Mouse (Mus musculus): ENCODE data around the gene Zfp423.

Zfp423 gene

DNA sequence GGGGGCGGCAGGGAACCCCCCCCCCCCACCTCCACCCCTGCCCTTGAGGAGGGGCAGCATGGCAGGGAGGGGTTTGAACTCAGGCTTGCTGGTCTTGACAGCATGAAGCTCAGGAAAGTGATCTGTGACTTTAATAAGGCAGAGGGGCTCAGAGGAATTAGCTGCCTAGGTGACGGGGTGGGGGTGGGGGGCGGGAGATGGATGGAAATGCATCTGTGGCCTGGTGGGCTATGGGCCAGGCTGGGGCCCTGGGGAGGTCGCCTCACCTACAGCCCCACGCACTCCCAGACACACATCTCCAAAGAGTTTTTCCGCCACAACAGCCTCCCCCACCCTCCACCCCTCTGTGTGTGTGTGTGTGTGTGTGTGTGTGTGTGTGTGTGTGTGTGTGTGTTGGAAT lies 122.1 kb downstream of the Zfp423 start:
- in situ Hi-C loops (cut with MboI, MseI) = loop anchor here in 1 of 2 experiments (10.0 kb wide), 1 partner anchor 1912 kb away; no protein-coding TSS in a partner anchor

DNA sequence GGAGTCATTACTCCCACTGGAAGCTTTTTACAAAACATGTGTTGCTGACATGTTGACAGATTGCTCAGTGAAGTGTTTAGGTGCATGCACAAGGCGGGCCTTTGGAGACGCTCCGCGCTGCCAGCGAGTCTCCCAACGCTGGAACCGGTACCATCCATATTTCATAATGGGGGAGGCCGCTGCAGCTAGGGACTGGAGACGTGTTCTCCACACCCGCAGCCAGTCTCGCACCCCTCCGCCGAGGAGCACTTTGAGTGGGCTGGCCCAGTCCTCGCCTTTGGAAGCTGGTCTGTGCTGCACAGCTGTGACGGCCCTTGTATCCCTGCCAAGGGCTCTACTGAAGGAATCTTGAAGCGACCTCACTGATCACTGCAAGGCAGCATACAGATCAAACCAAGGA lies 122.5 kb downstream of the Zfp423 start:
- in situ Hi-C loops (cut with MboI, MseI) = loop anchor here in 1 of 2 experiments (10.0 kb wide), 1 partner anchor 1912 kb away; no protein-coding TSS in a partner anchor

DNA sequence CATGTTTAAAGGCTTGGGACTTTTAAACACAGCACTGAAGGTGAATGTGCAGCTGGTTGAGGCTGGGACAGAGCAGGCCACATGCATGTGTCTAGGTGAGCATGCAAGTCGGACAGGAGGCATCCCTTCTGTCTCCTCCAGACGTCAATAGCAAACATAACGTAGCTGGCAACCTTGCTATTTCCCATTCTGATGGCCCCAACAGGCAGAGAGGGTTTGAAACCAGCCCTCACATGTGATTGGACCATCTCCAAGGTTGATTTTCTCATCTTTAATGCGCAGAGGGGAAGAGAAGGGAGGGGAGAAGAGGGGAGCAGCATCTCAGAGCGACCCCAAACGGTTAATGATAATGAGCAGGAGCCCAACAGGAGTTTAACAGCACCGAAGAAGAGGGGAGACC lies 123.5 kb downstream of the Zfp423 start:
- in situ Hi-C loops (cut with MboI, MseI) = loop anchor here in 1 of 2 experiments (10.0 kb wide), 1 partner anchor 1911 kb away; no protein-coding TSS in a partner anchor

DNA sequence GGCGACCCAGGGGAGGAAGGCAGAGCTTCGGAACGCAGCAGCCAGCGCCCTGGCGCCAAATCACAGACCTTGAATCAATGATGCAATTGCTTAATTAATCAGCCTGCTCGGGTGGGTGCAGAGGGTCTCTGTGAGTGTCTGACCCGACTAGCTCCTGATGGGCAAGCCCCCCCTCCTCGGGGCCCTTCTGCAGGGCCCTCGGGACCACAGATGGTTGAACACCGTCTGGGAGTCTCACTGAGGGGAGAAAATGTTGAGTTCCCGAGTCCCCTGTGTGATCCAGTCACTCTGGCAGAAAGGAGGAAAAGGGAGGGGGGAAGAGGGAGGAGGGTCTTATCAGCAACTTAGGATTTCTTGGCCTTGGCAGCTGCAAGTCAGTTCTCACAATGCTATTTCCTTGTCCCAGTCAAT lies 124.0 kb downstream of the Zfp423 start:
- in situ Hi-C loops (cut with MboI, MseI) = loop anchor here in 1 of 2 experiments (10.0 kb wide), 1 partner anchor 1911 kb away; no protein-coding TSS in a partner anchor

DNA sequence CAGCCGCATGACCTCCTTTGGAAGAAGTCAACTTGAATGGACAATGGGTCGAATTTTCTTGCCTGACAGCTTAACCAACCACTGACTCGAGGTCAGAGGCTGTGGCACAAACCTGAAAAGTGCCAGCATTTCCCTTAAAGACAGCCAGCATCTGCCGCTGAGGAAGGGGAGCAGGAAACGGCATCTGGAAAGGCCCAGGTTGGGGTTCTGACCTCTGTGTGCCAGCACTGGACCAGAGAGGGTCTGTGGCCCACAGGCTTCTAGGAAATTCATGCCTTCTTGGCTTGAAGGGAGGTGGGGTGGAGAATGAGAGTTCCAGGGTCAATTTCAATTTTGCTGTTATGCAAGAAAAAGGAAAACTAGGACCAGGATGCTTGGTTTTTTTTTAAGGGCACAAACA lies 124.7 kb downstream of the Zfp423 start:
- in situ Hi-C loops (cut with MboI, MseI) = loop anchor here in 1 of 2 experiments (10.0 kb wide), 1 partner anchor 1910 kb away; no protein-coding TSS in a partner anchor

DNA sequence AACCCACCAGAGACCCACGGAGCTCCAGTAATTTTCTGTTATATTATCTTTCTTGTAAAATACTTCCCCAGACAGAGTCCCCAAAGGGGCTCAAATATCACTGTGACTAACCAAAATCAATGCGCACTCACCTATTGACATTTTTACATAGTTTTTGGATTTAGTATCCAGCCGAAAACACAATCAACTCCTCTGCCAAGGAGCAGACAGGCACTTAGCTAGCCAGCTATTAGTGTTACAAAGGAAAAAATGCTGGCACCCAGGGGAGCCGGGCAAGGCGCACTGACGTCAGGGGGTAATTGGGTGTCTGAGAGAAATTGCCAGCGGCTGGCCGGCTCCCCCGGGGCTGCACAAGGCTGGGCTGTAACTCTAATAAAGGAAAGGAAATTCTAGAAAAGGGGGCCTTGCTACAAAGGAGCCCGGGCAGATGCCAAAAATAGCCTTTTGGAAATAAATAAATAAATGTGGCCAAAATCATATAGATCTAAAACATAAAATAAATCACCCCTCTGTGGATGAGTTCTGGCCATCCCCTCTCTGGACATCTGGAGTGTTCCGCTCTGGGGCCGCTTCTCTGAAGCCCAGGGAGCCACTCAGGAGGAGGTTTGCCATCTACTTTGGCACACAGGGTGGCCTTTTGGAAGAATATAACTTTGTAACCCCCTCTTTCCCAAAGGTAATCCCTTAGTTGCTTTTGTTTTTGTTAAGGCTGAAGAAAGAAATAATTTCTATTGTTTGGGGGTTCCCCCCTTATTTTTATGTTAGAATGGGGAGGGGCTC lies 125.4 kb downstream of the Zfp423 start:
- in situ Hi-C loops (cut with MboI, MseI) = loop anchor here in 1 of 2 experiments (10.0 kb wide), 1 partner anchor 1909 kb away; no protein-coding TSS in a partner anchor

DNA sequence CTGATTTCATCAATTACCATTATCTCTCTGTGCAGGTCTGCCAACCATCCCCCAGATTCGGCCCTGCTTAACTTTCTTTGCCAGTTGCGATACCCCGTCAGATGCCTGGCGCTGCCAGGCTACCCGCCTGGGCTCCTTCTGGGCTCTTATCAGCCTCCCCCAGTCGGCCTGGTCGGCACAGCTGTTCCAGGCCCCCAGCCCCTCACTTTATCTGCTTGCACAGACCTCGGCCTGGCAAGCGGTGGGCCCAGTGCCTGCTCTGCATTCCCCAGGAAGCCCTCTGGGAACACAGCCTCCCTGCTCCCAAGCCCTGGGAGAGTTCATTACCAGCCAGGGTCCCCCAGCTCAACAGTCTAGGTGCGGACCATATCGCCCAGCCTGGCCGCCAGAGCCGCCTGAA lies 126.1 kb downstream of the Zfp423 start:
- in situ Hi-C loops (cut with MboI, MseI) = loop anchor here in 1 of 2 experiments (10.0 kb wide), 1 partner anchor 1909 kb away; no protein-coding TSS in a partner anchor

DNA sequence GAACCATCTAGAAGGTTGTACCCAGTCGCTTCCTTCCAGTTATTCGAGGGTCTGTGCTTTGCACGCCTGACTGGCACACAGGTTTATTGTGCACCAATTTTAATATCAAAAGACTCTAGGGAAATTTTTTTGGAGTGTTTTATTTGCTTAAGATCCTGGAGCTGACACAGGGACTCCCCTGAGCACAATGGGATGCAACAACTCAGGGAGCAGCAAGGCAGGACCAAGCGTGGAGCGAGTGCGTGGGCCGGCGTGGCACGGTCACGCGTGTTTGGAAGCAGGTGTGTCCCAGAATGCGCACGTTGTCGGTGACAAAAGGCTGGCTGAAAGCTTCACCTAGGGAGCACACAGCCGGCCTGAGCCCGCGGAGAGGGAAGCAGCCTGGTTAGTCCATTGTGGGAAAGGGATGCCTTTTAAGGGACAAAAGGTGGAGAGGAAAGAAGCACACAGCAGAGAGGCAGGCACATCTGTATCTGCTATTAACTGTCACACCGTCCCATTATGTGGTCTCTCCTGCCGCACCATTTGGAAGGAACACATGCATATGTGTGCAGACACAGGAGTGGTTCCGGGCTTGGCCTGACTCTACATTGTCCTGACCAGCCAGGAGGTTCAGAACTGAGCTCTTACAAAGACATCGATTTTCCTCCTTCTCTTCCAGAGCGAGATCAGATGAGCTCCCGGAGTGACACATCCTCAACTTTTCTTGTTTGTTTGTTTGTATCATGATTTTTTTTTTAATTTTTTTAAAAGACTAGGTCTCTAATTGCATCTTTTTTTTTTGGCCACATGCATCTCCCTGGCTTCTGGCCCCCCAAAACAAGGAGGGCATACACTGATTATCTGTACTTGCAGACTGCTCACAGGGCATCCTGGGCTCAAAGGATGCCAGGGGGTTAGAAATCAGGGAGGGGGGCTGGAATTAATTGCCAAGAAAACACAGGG lies 126.7 kb downstream of the Zfp423 start:
- in situ Hi-C loops (cut with MboI, MseI) = loop anchor here in 1 of 2 experiments (10.0 kb wide), 1 partner anchor 1908 kb away; no protein-coding TSS in a partner anchor

DNA sequence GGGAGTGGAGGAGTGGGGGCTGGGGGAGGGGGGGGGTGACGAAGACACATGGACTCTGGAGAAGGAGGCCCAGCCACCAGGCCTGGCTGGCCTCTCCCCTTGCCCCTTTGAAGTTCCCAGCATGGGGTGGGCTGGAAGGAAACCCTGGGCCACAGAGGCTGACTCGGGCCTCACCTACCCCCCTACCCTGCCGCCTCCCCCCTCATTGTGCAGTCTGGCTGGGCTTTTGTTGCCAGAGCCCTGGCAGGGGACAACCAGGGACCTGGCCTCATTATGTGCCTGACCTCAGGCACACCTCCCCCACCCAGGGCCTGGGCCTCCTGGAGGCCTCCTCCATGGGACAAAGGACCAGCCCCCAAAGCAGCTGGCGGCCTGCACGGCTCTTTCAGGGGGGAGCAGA lies 127.8 kb downstream of the Zfp423 start:
- in situ Hi-C loops (cut with MboI, MseI) = loop anchor here in 1 of 2 experiments (10.0 kb wide), 1 partner anchor 1907 kb away; no protein-coding TSS in a partner anchor

DNA sequence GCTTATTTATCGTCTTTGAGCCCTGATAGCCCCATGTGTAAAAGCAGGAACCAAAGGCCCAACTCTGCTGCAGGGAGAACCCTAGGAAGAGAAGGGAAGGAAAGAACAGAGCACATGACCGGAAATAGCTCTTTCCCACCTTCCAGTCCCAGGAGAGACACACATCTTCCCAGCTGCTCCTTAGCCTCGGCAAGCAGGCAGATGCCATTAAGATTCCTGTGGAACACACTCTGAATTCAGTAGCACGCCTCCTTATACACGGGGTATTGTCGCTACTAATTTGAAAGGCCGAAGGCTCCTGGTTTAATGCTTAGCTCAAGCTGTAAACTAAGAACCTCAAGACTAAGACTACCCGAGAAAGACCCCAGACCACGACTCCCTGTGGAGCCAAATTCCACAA lies 128.3 kb downstream of the Zfp423 start:
- in situ Hi-C loops (cut with MboI, MseI) = loop anchor here in 1 of 2 experiments (10.0 kb wide), 1 partner anchor 1906 kb away; no protein-coding TSS in a partner anchor

DNA sequence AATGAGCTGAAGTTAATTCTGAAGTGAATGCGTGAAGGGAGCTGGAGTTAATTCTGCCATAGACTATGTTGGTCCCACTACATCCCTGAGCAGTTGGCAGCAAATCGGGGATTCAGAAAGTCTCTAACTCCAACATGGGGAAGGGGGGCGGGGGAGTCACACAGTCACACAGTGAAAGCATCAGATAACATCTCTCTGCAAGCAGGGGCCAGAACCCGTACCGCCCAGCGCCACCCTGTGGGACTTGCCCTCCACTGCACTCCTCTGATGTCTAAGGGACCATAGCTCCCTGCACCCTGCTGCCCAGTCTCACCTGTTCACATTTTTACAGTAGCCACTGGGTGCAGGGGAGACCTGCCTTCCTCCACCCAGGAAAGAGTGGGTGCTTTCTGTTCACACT lies 129.2 kb downstream of the Zfp423 start:
- in situ Hi-C loops (cut with MboI, MseI) = loop anchor here in 1 of 2 experiments (10.0 kb wide), 1 partner anchor 1905 kb away; no protein-coding TSS in a partner anchor

DNA sequence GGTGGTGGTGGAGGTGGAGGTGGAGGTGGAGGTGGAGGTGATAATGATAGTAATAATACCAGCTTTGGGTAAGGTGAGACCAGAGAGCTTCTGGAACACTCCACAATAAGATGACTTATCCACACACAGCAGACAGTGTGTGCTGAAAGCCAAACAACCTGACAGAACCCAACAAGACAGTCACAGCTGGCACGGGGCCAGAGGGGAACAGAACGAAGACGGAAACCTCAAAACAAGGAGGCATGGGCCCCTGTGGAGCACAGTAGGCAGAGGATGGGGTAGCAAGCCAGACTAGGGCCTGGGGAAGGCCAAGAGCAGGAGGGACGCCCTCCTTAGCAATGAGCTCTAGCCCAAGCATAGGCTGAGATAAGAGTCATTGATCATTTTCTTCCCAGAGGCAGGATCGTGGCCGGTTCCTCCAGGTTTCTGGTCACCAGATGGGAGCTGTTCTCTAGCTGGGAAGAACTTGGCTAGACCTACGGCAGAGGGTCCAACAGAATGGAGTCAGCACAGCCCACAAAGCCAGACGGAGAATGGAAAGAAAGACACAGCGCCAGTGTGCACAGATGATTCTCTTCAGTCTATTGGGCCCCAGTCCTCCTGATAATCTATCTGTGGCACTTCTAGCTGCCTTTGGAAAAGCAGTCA lies 133.3 kb downstream of the Zfp423 start:
- in situ Hi-C loops (cut with MboI, MseI) = no loop called here

DNA sequence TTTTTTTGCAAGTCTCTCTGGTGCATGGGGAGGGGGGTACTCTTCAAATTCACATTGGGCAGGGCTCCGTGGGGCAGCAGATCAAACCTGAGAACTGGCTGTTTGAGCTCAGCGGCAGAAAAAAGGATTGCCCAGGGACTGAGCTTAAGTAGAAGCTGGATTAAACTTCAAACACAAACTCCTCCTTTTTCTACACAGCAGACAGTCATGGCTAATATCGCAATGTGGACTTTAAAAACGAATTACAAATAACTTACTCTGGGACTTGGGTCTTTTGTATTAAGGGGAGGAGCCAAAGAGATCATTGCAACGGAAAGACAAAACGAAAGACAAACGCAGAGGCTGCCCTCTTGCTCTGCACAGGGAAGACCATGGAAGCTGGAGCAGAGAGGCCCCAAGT lies 136.2 kb downstream of the Zfp423 start:
- in situ Hi-C loops (cut with MboI, MseI) = no loop called here

DNA sequence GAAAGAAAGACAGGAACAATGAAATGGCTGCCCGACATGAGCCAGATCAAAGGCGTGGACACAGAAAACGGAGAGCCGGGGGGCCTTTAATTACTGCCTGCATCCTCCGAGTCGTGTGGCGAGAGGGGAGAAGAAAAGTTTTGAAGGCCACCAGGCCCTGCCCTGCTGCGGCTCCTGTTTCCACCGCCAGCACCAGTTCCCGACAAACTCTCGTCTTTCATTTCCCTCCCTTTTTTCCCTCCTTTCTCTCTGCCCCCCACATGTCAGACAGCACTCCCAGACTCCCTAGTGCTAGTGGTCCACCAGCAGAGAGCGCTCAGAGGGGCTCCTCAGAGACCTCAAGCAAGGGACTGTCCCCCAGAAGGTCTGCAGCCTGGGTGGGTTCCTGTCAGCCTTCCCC lies 136.7 kb downstream of the Zfp423 start:
- in situ Hi-C loops (cut with MboI, MseI) = no loop called here

DNA sequence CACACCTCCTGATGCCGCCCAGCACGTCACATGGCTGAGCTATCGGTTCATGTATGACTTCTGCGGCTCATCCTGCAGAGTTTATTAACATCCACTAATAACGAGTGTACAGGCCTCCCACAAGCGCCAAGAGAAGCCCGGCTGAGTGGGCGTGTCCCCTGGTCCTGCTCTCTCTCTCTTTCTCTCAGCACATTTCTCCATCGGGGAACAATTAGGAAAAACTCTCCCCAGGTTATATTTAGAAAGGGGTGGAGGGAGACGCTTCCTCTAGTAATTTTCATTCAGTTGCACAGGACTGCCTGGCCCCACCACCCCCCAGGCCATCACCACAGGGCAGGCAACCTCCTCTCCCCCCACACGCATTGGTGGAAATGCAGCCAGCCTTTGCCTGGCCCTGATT lies 137.2 kb downstream of the Zfp423 start:
- in situ Hi-C loops (cut with MboI, MseI) = no loop called here

DNA sequence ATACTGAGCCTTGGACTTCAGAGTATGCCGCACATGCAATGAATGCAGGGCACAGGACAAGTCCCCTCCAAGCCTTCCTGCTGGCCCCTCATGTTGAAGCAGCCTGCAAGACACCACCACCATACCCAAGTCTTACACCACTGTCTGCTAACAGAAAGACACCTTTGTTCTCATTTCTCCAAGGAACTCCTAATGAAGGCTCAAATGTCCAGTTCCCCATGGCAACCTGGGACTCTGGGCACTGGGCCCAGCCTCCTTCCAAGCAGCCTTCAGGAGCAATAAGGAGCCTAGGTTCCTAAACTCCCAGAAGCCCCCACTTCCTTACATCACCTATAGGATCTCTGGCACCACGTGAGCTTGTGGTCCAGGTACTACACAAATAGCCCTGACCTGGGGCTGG lies 137.7 kb downstream of the Zfp423 start:
- in situ Hi-C loops (cut with MboI, MseI) = no loop called here

DNA sequence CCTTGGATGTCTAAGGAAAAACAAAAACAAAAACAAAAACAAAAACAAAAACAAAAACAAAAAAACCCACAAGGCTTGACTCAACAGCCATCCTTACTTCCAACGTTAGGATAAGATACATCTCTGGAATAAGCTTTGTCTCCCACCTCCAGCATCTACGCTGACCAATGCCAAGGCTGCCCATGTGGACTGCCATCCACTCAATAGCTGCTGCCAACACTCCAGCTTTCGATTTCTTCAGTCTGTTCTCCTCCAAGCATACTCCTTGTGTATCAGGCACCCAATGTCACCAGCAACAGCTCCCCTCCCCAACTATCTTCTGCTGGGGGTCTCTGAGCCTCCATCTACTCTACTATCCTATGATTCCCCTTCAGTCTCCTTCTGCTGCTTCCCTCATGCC lies 140.1 kb downstream of the Zfp423 start:
- in situ Hi-C loops (cut with MboI, MseI) = no loop called here

DNA sequence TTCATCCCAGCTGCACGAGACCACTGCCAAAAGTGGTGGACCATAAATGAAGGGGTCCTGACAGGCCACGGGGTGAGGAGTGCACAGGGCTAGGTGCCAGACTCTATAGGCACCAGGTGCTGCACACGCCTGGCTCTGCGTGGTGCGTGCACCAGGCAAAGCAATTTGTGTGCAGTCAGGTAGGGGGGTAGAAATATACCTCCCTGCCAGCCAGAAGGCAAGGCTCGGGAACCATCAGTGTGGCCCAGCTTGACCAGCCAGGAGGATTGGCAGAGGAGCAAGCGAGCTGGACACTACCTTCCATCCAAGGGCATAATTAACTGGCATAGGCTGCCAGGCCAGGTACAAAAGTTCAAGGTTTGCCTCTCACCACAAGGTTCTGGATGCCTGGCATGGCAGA lies 140.9 kb downstream of the Zfp423 start:
- in situ Hi-C loops (cut with MboI, MseI) = no loop called here

DNA sequence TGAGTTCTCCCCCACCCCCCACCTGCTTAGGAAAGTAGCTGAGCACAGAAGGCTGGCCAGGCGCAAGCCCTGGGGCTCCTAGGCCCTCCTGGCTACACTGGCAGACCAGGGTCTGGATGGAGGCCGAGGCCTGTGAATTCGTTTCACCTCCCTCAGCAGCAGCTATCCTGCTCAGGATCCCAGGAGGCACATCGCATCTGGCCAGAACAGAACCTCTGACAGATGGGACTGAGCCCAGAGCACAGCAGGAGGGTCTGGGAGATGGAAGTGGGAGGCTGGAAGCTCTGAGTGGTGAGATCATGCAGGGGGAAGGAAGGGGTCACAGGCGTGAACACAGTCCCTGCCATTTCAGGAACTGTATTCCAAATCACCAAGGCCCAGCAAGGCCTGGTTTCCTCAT lies 143.3 kb downstream of the Zfp423 start:
- in situ Hi-C loops (cut with MboI, MseI) = no loop called here

DNA sequence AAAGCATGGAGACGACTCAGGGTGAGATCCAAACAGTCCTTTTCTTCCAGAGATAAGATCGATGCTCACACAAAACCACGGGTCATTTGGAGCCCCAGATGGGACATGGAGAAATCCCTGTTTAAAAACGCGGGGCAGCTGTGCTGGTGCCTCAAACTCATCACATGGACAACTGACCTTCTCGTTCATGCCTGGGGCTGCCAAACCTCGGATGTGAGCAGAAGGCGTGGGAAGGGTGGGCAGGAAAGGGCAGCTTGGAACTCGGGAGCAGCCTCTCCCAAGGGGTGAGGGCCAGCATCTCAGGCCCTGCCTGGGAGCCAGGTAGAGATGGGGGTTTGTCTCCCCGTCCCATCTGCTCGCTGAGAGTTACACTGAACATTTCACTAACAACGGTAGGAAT lies 146.7 kb downstream of the Zfp423 start:
- in situ Hi-C loops (cut with MboI, MseI) = no loop called here

DNA sequence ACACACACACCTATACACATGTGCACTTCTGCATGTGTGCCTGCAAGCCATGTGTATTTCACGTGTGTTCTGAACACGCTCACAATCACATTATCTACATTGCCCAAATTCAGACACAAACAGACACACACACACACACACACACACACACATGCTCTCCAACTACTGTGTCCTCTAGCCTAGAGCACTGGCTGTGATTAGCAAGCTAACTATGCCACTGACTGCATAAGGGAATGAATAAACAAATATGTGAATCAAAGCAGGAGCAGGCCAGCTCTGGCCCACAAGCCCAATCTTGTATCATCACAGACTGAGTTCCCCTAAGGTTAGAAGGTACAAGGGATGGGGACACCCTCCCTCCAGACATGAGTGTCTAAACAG lies 147.3 kb downstream of the Zfp423 start:
- in situ Hi-C loops (cut with MboI, MseI) = no loop called here
